Mouse (Mus musculus) left cerebral cortex, adult 18-20 months (tissue): Measurements from ENCODE around the gene Tmem52b. TPM values are rescaled to one million over a fixed set of nuclear protein-coding genes. Genes with fewer than 3 reads are reported as not detected.

Experiments
- DNase-seq, 2 experiments: peaks; one replicate each; pipeline ENCODE4 v3.0.0; 2021 to 2022; ENCODE audit warnings: low spot score in 2 of 2, mixed read lengths in 1 of 2
- total RNA-seq, 2 experiments: library from RNA; stranded (reverse); gene quantifications; 2 replicates each; pipeline ENCODE4 v1.2.3; 2021

Gene Tmem52b
- total RNA-seq, 2 experiments from 2014 or later, result not detected

DNA sequence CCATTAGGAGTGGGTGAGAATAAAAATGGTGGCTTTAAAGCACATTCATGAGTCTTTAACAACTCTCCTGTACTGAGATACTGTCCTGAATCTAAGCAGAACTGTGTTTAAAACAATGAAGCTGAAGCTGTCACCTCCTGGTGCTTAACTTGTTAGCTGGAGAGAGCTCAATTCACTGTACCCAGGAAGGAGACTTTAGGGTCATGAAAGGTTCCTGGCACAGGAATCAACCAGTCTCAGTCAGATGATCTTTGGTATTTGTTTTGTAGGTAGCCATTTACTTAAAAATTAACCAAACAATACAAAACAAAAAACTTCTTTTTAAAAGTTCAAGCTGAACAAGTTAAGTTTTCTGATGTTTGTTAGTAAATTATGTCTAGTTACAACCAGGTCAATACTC, 17.9 kb downstream of the Tmem52b start:
- no peak for DNase-seq

DNA sequence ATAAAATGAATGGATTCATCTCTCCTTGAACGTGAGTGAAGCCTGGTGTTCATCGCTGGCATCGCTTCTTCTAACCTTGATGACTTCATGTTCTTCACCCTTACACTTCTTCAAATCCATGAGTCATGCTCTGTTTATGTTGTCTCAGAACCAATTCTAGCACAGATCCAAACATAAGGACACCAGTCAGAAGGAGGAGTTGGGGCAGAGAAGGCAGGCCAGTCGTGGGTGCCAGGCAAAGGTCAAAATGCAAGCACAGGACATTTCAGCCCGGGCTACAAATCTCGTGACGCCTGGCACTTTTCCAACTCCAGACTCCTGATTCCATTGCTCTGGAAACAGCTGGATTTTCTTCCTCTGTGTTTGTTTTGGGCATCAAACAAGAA, 20.2 kb downstream of the Tmem52b start:
- DNase-seq, result peak in 1 of 2 experiments; percentile 44

DNA sequence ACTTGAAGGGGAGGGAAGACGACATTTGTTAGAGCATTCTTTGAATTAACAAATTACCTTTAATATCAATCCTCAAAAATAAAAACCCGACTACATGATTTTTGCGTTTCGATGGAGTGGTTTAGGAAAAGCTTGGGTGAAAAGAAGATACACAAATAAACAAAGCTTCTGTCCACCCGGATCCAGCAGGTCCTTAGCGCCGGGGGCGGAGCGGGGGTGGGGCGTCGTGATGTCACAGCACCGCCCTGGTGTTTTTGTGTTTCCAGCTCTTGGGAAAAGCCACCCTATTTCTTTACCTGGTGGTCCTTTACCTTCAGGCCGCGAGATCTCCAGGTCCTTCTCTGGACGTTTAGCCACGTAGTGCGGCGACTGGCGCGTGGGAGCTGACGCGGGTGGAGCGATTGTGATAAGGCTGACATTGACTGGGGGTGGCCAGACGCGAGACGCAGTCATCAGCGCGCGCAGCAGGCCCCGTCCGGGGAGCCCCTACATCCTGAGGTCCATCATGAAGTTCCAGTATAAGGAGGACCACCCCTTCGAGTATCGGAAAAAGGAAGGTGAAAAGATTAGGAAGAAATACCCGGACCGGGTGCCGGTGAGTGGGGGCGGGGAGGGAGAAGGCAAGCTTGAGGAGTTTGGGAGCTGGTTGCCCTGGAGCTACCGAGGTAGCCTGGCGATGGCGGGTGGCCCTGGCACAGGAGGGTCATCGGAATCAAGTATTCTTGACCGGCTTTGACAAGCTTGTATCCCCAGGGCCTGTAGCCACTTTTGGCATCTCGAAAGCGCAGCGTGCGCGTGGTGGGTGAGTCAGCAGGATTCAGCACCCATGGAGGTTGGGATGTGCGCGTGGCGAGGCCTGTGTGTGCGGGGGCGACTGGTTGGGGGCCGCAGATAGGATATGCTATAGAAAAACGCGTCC, 20.8 kb downstream of the Tmem52b start, which contains the start of gene Gabarapl1:
Gene Gabarapl1 (plus strand): TSS at position 219 of the 919 bp plus-strand sequence.
- DNase-seq, result peak; percentile 87 to 89

DNA sequence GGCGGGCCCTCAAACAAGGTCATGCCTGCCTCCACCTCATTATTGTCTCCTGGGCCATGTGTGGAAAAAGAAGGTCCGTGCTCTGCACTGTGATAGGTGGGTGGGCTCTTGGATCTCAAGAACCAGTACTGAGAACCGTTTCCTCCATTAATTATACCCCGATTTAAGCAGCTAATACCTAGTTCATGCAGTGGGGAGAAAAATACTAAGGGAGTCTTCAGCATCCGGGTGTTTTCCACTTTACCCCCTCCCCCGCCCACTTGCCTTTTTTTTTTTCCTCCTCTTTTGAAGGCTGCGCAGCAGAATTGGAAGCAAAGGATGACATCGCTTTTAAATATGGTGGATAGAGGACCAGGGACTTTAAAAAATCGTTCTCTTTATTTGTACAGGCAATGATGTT, 21.7 kb downstream of the Tmem52b start:
- peak in 1 of 2 experiments; percentile 27 for DNase-seq

DNA sequence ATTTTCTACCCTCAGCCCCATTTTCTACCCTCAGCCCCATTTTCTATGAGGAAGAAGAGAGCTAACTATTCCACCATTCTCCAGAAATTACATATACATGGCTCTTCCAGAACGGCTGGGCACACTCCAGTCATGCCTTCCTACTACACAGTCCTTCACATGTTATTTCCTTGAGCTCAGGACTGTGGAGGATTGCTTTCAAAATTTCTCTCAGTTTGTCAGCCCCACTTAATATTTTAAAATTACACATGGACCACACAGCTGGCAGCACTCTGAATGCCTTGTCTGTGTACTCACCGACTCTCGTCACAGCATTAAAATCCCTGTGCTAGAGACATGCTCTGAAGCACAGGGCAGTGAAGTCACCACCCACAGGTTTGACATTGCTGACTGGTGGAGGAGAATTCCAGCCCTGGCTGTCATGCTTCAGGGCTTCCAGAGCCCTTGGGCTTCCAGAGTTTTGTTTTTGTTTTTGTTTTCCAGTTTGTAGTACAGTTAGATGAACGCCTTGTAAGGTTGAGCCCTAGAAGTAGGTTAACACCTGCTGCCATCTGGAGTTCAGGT, 22.4 kb downstream of the Tmem52b start:
- DNase-seq, result no peak

DNA sequence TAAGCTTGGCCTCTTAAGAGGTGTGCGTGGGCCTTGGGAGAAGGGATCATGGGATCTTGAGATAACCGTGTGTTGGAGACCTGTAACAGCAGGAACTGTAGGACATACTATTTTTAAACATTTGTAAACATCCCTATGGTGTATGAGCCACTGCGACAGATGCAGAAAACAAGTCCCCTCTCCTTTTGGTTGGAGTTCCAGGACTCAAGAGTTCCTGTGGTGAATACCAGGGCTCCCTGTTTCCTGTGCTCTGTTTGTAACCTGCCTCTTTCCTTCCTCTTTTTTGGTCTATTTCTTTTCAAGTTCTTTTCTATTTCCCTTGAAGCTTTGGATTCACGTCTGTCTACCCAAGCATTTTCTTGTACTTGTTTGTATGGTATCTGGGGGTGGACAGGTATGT, 23.4 kb downstream of the Tmem52b start:
- no peak for DNase-seq

DNA sequence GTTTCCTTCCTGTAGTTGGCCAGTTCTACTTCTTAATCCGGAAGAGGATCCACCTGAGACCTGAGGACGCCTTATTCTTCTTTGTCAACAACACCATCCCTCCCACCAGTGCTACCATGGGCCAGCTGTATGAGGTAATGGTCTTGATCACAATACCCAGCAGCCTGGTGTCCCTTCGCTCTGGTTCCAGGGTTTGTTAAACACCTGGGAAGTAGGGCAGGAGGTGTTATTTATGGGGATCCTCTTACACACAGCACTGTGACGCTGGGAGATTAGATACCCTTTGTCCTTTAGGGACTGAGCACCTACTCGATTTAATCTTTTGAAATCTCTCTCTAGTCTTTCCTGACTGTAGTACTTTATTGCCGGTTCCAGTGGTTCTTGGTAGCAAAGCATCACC, 26.2 kb downstream of the Tmem52b start:
- no peak for DNase-seq

DNA sequence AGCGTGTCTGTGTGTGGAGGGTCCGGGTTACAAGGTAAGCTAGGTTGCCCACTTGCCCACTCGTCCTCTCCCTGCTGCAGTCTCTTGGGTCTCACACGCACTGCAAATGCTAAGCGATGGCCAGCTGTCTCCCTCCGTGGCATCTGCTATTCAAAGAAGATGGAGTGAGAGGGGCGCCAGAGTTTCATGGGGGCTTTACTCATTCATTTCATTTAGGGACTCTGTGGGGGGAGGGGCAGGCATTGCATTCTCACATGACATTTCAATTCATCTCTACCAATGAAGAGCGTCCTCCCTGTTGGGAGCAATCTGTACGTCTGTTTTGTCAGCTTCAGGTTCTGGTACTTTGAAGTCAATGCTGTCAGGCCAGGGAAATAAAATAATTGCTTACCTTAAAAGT, 29.6 kb downstream of the Tmem52b start:
- no peak for DNase-seq

DNA sequence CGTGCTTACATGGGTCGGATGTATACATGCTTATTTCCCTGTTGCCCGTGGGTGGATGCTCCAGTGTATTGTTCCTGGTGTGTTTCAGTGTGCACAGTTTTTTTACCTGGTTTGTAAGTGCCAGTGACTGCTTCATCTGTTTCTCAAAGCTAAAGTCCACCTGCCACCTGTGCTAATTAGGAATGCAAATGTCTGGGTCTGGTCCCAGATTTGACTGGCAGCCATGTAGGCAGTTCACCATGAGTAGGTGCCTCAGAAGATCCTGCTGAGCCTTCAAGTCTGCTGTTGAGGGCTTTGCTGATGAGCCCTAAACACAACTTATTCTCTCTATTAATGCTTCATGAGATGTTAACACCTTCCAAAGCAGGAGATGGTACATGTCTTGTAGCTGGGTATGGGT, 30.2 kb downstream of the Tmem52b start:
- no peak for DNase-seq

DNA sequence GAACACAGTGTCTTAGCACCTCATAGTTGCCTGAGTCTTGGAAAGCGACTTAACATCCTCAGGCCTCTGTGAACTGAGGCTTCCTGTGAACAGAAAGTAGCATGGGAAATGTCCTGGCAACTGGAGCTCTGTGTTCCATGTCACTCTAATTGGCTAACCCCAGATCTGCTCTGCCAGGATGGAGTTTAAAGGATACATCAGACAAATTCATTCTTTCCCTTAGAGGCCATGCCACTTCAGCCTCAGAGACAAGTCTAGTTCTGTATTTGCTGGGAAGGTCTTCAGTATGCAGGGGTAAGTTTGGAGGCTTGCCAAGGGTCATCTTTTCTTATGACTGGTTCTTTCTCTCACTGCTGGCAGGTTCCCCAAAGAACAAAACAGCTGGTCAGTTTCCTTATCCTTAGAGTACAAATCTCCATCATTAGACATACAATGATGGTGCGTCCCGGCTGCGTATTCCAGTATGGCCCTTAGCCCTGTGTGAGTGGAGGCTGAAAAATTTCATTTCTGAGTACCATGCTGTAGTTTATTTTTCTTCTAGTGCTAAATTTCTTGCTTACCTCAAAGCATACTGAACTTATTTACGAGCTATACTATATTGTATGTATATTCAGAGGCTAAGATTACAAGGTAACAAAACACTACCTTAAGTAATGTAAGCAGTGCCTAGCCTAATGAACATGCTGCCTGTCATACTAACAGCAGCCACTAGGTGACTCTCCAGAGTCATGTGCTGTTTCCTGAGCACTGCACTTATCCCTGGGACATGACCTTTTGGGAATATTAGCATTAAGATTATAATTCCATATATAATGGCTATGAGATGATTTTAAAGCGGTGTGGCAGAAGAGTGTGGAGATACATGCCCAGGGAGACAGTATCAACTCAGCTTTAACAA, 31.6 kb downstream of the Tmem52b start:
- DNase-seq, result peak; percentile 78 to 87

DNA sequence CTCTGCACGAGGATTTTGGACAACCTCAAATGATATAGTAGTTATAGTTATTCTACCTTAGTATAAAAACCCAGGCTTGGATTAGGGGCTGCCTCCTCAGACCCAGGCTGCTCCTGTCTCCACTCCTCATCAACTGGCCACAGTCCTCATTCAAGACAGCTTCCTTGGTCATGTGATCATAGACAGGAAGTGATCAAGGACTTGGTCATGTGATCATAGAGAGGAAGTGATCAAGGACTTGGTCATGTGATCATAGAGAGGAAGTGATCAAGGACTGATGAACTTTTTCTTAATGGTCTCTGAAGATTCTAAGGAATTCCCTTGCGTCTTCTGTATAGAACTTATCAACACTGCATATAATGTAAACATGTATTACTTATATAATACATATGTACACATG, 34.9 kb downstream of the Tmem52b start:
- no peak for DNase-seq

DNA sequence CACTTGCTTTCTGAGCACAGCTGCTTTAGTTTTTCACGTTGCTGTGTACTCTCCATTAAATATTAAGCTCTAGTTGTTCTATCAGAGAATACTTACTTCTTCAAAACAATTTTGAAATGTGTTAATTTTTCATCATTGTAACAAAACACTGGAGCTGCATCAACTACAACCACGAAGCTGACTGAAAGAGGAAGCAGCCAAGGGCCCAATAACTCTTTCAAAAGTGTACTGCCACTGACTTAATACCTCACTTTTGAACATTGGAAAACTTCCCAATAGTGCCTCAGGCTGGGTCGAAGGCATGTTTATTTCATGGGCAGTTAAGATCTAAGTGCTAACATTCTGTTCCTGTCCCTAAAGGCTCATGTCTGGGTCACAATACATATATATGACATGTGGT, 35.7 kb downstream of the Tmem52b start:
- no peak for DNase-seq

DNA sequence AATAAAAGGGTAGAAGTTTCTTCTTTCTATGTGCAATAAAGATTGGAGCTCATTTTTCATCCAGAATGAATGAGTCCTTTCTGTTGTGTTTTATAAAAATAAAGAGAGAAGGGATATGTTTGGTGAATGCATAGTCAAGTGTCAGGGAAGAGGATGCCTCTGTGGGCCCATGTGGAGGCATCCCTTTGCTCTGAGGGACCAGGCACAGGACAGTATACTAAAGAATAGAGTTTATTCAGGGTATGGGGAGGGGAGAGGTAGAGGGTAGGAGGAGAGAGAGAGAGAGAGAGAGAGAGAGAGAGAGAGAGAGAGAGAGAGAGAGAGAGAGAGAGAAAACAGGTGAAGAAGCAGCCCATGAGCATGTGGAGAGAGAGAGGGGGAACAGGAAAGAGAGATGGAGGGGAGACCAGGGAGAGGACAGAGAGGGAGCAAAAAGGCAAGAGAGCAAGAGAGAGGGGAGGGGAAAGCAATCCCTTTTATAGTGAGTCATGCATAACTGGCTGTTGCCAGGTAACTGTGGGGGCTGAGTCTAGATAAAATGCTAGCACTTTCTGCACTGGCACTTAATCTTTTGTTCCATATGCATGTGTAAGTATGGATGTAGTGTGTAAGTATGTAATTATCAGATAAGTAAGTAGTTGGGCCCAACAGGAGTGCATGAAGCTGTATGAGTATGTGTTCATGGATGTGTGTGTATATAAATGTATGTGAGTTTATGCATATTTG, 45.1 kb downstream of the Tmem52b start:
- no peak for DNase-seq

DNA sequence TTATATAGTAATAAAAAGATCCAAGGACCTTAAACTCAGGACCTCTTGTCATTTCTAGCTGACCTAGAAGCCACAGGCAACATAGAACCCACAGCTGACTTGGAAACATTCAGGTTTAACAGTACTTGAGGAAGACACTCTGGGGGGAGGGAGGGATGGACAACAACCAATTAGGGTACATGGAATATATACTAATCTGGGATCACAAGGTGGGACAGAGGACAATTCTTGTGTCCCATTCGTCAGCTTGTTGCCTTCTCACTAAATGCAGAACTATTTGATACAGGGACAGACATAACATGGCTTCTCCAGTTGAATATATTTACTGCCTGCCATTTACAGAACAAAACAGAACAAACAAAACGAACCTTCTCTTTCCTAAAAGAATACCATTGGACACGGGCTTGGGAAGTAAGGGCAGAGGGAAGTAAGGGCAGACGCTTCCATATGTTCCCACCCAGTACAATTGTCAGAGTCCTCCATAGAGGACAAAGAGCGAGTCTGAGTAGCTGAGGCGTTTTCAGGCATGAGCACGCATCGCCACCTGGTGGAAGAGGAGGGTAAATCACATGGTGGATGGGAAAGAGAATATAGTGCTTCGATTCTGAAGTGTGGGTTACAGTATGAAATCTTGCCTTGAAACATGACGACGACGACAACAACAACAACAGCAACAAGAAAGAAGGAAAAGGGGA, 46.7 kb downstream of the Tmem52b start:
- peak; percentile 71 to 79 for DNase-seq

DNA sequence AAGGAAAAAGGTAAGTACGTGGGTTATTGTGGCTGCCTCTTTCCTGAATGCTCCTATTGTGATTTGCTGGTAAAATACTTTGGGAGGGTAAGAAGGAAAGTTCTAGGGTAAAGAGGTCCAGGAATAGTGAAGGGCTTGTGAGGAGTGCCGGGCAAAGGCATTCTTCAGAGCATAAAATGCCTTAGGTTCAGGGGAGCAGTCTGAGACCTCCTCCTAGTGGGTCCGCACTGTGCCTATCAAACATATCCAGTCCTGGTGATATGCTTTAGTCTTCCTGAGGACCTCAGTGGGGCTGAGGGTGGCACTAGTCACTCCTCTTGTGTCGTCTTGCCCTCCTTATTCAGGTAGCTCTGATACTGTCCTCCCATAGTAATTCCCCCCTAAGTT, 47.3 kb downstream of the Tmem52b start:
- DNase-seq, result no peak

DNA sequence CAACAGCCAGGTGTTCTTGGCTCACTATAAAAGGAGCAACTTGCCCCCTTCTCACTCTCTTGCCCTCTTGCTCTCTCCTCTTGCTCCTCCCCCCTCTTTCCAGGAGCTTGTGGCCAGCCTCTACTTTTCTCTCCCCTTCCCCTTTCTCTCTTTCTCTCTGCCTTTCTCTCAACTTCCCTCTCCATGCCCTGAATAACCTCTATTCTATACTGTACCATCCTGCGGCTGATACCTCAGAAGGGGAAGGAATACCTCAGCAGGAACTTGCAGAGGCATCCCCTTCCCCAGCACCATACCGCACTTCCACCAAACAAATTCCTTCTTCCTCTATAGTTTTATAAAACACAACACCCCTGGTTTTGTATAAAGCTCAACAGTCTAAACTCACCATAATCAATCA, 52.9 kb downstream of the Tmem52b start:
- no peak for DNase-seq
